Mouse (Mus musculus) c-Kit-positive CD71-negative TER-119-negative erythroid progenitor cells, embryonic 14.5 days (primary cell): Measurements from ENCODE around the gene Knl1.
"Not testable (repeated sequence)": the region's sequence is repeated elsewhere in the genome, so short reads cannot be mapped to it uniquely, and the experiment has no call there.

ENCODE experiments used
- DNase-seq: peaks from one replicate; pipeline ENCODE4 v3.0.0-alpha.2; 2013; ENCODE audit warnings: low read depth

Gene Knl1

GRCm38 (mm10) chr2:119046649-119047611 lies at the start of gene Knl1:
Knl1 (plus strand) TSS chr2:119047119.
- DNase-seq, result peak; percentile 96

- DNase-seq, result no peak
Measured at GRCm38 (mm10) chr2:118998115-118998866, 48.6 kb upstream of the Knl1 start.

- DNase-seq, result no peak
Measured at GRCm38 (mm10) chr2:118999025-118999639, 47.8 kb upstream of the Knl1 start.

- DNase-seq, result no peak
Measured at GRCm38 (mm10) chr2:119006886-119007285, 40.0 kb upstream of the Knl1 start.

GRCm38 (mm10) chr2:119009376-119009775 lies 37.5 kb upstream of the Knl1 start:
- DNase-seq, result no peak

- no peak for DNase-seq
Measured at GRCm38 (mm10) chr2:119014989-119015388, 31.9 kb upstream of the Knl1 start.

GRCm38 (mm10) chr2:119015604-119016180 lies 31.2 kb upstream of the Knl1 start:
- peak; percentile 52 for DNase-seq

GRCm38 (mm10) chr2:119016312-119016711 lies 30.6 kb upstream of the Knl1 start:
- DNase-seq, result not testable (repeated sequence)

GRCm38 (mm10) chr2:119017647-119018046 lies 29.3 kb upstream of the Knl1 start:
- no peak for DNase-seq

GRCm38 (mm10) chr2:119018391-119019122 lies 28.4 kb upstream of the Knl1 start:
- DNase-seq, result no peak

GRCm38 (mm10) chr2:119019131-119019530 lies 27.8 kb upstream of the Knl1 start:
- DNase-seq, result no peak

GRCm38 (mm10) chr2:119019538-119019937 lies 27.4 kb upstream of the Knl1 start:
- no peak for DNase-seq

GRCm38 (mm10) chr2:119023154-119023660 lies 23.7 kb upstream of the Knl1 start:
- no peak for DNase-seq

- DNase-seq, result no peak
Measured at GRCm38 (mm10) chr2:119024536-119025238, 22.2 kb upstream of the Knl1 start.

GRCm38 (mm10) chr2:119025239-119025616 lies 21.7 kb upstream of the Knl1 start:
- no peak for DNase-seq

- DNase-seq, result no peak
Measured at GRCm38 (mm10) chr2:119026951-119027350, 20.0 kb upstream of the Knl1 start.

GRCm38 (mm10) chr2:119028941-119029551 lies 17.9 kb upstream of the Knl1 start, which contains the start of gene Ccdc32:
Ccdc32 (minus strand) TSS chr2:119029393.
- DNase-seq, result peak; percentile 91

GRCm38 (mm10) chr2:119032191-119032590 lies 14.7 kb upstream of the Knl1 start:
- no peak for DNase-seq

GRCm38 (mm10) chr2:119034656-119035396 lies 12.1 kb upstream of the Knl1 start, which contains the start of gene Rpusd2:
Rpusd2 (plus strand) TSS chr2:119034790.
- peak; percentile 96 for DNase-seq
